Mouse (Mus musculus): ENCODE measurements around the gene Mnd1.

Mnd1 gene

DNA sequence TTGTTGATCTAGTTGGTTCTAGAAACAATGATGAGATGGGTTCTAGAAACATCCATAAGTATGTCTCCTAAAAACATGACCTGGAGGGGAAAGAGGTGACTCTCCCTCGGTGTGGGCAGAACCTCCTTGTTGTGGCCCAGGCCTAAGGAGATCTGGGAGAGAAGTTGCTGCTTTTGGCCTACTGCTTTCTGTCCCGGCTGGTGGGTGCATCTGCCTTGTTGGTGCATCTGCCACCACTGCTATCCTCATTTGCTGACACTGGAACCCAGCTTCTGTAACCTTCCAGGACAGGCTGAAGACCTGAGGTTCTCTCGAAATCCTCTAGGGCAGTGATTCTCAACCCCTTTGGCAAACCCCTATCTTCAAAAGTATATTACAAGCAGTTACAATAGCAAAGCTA is 9.8 kb upstream of the Mnd1 start:
- intact Hi-C loops (cut with DNase I): no loop called here

- intact Hi-C loops (cut with DNase I): loop anchor here (10.0 kb wide), 1 partner anchor 213 kb away; no protein-coding TSS in a partner anchor
Observed at GRCm38 (mm10) chr3:84157559-84158350, 2.2 kb upstream of the Mnd1 start.

DNA sequence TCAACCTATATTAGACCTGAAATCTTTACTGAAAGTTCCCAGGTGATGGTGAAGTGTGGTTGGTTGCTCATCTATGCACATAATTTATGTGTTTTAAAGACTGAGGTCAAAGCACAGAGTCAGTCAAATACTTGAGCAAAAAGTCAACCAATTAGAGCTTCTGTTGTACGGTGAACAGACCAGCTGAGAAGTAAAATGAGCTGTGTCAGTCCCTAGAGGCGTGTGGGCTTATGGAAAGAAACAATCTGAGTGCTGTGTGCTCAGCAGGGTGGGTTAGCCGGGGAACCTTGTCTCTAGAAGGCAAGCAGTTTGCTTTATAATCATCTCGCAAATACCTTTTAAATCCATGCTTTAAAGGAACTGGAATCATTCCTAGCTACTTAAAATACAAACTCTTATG is 1.4 kb upstream of the Mnd1 start:
- intact Hi-C loops (cut with DNase I): loop anchor here (10.0 kb wide), 1 partner anchor 212 kb away; no protein-coding TSS in a partner anchor

- intact Hi-C loops (cut with DNase I): loop anchor here (10.0 kb wide), 1 partner anchor 211 kb away; no protein-coding TSS in a partner anchor
Observed at GRCm38 (mm10) chr3:84156105-84156504, 519 bp upstream of the Mnd1 start.

DNA sequence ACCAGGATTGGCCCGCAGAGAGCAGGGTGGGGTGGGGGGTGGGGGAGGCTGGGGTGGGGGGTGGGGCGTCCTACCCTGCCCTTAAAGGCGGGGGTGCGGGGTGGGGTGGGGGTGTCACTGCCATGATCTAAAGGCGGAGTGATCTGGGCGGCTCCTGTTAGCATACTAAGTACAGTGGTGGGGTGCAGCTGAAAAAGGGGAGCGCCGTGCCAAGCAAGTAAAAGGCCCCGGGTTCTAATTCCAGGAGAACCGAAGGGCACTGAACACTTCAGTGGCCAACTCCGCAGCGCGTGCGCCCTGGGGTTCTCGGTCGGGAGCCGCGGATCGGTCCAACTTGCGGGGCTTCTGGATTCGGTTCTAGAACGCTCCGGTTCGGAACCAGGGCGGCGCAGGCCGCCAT is 440 bp downstream of the Mnd1 start:
- intact Hi-C loops (cut with DNase I): loop anchor here (10.0 kb wide), 1 partner anchor 210 kb away; no protein-coding TSS in a partner anchor

DNA sequence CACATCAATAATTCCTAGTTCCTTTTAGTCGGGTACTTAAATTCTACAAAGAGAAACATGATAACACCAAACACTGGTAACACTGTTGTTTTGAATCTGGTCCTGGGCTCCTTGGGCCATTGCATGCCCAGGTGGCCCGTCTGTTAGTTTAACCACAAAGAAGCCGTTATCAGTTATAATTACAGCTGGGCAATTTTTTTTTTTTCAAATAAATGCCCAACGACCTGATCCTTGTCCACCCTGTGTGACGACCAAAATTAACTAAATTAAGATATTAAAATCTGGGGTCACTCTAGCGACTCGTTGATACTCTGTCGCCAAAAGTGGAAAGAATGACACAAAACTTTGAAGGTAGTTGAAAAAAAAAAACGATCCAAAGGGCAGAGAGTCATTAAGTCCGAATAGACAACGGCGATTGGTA is 855 bp downstream of the Mnd1 start:
- intact Hi-C loops (cut with DNase I): loop anchor here (10.0 kb wide), 1 partner anchor 210 kb away; no protein-coding TSS in a partner anchor

DNA sequence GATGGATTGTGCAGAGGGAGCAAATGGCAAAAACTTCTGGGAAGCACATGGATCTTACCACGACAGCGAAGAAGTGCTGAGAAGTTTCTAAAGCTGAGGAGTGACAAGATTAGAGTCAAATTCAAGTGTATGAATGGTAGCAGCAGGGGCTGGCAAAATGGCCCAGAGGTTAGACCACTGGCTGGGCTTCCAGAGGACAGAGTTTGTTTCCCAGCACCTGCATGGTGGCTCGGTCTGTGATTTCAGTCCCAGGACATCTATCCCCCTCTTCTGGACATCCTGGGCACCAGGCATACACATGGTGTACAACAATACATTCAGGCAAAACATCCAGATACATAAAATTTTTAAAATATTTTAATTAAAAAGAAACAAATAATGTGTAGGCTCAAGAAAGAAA is 5.8 kb downstream of the Mnd1 start:
- intact Hi-C loops (cut with DNase I): loop anchor here (10.0 kb wide), 1 partner anchor 205 kb away; no protein-coding TSS in a partner anchor

DNA sequence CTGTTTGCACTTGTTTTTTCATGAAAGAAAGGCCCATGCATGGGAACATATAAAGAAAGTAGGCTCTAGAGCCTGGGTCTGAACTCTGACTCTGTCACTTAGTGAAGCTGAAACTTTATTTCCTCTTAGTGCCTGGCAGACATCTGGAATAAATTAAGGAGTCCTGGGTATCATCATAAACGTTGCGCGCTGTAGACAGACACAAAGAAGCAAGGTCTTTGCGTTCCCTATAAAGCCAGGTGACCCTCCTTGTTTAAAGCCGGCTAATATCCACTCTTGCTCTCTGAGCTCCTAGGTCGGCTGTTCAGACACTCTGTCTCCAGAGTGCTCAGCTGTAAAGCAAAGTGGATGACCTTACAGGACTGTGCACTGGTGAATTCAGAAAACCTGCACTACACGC is 14.6 kb downstream of the Mnd1 start:
- intact Hi-C loops (cut with DNase I): no loop called here

GRCm38 (mm10) chr3:84136509-84136908 is 19.1 kb downstream of the Mnd1 start:
- intact Hi-C loops (cut with DNase I): no loop called here

GRCm38 (mm10) chr3:84135933-84136332 is 19.7 kb downstream of the Mnd1 start:
- intact Hi-C loops (cut with DNase I): no loop called here

DNA sequence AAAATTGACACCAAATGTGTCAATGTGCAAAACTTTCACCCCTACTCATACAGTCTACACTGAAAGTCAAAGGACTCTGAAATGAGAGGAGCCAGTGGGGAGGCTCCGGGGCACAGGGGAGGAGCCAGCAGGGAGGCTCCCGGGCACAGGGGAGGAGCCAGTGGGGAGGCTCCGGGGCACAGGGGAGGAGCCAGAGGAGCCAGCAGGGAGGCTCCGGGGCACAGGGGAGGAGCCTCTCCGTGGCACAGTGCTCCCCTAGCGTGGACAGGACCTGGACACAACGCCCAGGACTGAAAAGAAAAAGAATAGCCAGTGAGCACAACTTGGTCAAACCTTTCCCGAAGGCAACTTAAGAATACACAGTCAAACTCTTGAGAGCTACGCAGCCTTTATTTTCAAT is 20.2 kb downstream of the Mnd1 start:
- intact Hi-C loops (cut with DNase I): no loop called here

DNA sequence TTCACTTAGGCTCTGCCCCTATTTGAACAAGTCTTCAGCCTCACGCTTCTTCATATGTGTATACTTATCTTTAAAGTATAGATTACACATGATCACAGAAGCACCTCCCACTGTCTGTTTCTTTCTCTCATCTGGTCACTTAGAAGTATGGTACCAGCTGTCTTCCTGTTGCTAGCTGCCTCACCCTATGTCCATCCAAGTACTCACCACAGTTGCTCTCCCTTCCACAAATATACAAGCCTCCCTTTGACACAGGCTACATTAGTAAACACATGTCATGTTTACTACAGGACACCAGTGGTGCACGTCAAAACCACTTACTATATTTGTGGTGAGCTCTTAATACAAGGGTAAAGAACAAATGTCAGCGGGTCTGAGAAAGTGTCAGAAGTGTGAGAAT is 24.2 kb downstream of the Mnd1 start:
- intact Hi-C loops (cut with DNase I): no loop called here

DNA sequence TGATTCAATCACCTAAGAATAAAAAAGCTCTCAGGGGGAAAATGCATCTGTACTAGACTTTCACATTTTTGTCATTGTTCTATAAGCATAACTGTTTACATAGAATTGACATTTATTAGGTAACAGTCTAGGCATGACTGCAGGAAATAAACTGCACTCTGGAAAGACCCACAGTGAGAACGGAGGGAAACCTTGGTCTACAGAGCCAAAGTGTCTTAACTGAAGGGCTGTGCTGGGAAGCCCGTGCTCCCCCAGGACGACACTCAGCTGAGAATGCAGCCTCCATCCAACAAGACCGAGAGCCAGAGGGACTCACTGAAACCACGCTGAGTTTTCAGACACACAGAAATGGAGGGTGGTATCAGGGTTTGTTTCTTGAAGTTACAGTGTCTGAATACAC is 24.8 kb downstream of the Mnd1 start:
- intact Hi-C loops (cut with DNase I): no loop called here

GRCm38 (mm10) chr3:84128871-84129870 is 26.4 kb downstream of the Mnd1 start:
- intact Hi-C loops (cut with DNase I): no loop called here

DNA sequence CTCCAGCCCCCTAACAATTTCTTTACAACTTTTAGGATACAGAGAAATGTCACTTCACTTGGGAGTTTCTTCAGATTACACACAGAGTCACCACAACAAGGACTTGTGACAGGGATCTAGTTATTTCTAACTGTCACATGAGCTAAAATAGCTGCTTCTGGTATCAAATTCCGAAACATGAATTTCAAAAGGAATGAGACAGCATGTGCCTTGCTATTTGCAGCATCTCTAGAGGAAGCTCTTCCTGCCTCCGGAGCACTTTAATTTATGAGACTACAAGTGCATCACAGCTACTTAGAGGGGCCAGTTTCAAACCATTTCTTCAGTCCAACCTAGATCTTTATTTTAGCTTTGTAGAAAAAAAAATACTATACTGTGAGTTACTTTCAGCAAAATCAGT is 28.2 kb downstream of the Mnd1 start:
- intact Hi-C loops (cut with DNase I): no loop called here

GRCm38 (mm10) chr3:84126721-84127120 is 28.9 kb downstream of the Mnd1 start:
- intact Hi-C loops (cut with DNase I): no loop called here

- intact Hi-C loops (cut with DNase I): no loop called here
Observed at GRCm38 (mm10) chr3:84125704-84126289, 29.8 kb downstream of the Mnd1 start.

DNA sequence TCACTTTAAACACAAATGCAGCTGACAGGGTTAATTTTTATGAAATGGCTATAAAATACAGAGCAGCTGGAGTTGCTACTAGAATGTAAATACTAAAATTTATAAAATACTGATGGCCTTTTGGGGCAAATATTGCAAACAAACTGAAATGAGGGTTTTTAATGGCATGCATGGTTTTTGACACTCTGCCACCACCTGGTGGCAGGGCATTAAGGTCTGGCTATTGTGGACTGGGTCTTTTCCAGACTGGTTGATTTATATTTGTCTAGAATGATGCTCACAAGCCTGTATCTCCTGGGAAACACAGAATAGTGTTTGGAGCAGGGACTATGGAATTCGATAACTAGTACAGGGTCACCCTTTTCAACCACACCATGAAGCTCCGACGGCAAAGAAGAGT is 32.1 kb downstream of the Mnd1 start:
- intact Hi-C loops (cut with DNase I): loop anchor here (2.0 to 5.0 kb wide), 2 partner anchors 86 to 177 kb away; no protein-coding TSS in a partner anchor

DNA sequence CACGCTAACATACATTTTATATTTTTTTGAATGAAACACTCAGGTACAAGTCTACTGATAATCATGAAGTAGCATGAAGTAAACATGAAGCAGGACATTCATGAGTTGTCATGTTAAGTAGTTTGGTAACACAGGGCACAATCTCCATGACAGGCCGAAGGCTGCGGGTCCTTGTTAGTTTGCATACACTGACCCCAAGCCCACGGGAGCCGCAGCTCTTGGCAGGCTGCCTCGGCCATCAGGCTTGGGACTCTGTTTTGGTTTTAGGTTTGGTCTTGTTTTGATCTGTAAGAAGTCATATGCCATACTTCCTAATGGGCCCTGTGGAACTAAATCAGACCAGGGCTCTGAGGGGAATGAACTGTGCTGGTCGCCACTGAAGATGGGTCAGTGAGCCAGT is 36.9 kb downstream of the Mnd1 start:
- intact Hi-C loops (cut with DNase I): no loop called here

DNA sequence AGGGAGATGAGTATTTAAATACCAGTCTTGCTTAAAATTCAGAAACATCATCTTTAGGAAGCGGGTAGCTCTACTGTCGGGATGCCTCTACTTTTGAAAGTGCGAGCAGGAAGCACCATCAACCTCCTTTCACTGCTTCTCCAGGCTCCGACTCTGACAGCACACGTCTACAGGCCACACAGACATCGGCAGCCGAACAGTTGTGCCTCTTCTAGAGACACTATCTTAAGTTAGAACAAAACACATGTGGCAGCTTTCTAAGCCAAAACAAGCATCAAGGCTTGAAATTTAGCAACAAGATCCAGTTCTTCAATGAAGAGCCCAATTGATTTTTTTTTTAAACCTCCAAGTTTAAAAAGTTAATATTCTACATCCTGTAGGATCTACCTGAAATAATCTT is 37.4 kb downstream of the Mnd1 start:
- intact Hi-C loops (cut with DNase I): no loop called here

GRCm38 (mm10) chr3:84108614-84109013 is 47.0 kb downstream of the Mnd1 start:
- intact Hi-C loops (cut with DNase I): no loop called here
